Mouse (Mus musculus) T-cell, adult 2 months (primary cell): ENCODE data around the gene En1.

Experiments used
- DNase-seq: peaks from one replicate; pipeline ENCODE4 v3.0.0; 2022; ENCODE audit warnings: low spot score

En1 gene

DNA sequence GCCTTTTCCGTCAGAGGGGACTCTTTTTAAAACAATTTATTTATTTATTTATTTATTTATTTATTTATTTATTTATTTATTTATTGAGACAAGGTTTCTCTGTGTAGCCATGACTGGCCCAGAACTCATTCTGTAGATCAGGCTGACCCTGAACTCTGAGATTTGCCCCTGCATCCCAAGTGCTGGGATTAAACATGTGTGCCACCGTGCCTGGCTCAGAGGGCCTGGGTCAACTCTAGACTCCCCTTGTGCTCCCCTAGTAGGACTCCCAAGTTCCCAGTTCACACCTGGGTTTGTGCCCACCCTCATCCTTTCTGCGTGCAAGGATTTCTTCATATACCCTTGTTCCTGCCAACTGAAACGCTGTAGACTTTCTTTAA is 25.4 kb downstream of the En1 start:
- no peak for DNase-seq

DNA sequence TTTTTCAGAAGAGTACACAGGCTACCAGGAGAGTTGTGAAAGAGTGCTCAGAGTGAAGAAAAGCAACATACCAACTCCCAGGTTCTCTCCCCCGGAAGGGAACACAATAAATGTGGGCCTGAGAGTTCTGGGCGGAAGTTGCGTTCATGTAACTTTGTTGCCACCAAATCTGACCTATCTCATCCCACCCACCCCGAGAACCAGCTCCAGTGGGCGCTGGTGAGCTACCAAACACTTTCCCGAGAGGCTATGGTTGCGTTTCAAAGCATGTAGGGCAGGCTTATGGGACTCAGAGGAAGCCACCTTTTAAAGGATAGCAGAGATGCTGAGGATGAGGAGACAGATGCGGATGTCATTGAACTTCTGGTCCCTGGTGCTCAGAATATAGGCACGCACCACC is 26.6 kb downstream of the En1 start:
- no peak for DNase-seq

DNA sequence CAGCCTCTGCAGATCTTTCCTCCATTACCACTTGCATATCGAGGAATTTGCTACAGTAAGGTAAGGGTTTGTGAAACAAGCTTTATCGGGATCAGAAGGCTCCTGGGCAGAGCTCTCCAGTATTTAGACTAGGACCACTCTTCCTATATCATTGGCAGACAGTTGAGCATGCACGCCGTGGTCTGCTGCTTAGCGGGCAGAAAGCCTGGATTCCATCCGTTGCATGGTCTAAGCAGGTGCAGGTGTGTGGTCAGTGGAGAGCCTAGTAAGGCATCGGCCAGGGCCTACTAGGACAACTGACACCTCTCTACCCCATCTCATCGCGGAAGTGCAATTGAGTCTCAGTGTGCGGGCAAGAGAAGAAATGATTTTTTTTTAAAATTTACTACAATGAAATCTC is 41.2 kb downstream of the En1 start:
- no peak for DNase-seq

DNA sequence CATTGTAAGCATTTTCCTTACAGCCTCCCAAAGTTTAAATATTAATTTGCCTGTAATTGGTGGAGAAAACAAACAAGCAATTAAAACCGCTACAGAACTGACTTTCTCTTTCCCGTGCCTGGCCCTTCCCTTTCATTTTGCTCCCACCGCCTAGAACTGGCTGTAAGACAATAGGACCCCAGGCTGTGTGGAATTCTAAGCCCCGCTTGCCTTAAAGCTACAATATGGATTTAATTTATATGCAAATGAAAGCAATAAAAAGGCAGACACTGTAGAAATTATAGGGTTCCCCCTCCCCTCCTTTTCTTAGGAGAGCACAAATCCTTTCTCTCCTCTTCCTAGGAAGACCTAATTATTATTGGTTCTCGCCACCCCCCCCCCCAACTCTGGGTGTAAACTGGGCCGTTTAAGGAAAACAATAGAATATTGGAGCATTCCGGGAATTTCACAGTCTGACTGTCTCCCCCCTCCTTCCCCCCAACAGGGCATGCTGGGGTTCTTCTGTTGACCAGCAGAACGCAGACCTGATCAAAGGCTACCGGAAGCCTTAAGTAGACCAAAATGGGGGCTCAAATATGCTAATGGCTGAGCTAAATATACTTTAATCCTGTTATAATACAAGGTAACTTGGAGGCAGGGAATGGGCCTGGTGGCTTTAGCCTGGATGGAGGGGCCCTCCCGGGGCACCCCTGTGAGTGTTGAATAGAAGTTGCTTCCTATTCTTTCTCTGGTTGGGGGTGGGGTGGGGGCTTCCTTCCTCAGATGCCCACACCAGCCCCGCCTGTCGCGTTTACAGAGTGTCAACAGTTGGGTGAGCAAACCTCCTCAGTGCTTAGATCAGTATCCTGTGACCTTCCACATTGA is 41.9 kb downstream of the En1 start:
- DNase-seq = no peak

DNA sequence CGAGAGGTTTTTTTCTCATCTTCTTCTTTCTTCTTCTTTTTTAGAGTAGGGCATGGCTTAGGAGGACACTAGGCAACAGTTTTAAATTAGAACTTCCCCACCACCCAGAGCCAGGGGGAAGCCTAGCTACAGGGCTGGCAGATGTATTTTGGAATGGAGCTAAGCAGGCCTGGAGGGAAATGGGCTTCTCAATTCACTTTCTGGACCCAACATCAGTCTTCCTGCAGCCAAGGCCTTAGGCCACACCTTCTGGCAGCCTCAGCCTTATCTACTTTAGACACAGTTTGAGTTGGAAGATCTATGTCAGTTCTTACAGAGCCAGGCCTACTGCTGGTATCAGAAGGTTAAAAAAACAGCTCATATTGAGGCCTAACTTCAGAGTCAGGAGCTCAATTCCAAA is 42.5 kb downstream of the En1 start:
- no peak for DNase-seq

DNA sequence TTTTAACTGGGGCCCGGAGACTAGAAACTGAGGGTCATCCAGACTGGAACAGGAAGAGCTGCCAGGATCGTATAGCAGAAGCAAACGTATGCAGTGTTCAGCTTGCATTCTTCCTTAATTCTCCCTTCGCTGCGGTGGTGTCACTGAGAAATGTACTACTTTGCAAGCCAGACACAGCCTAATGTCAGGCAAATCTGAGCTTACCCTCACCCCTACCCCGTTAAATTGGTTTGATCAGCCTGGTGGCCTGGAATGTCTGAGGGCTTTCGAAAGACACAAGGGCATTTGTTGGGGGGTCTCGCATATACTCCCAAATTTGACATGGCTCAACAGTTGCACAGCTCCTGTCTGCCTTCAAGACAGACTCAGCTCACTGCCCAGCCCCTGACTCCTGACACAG is 47.9 kb downstream of the En1 start:
- DNase-seq = no peak

DNA sequence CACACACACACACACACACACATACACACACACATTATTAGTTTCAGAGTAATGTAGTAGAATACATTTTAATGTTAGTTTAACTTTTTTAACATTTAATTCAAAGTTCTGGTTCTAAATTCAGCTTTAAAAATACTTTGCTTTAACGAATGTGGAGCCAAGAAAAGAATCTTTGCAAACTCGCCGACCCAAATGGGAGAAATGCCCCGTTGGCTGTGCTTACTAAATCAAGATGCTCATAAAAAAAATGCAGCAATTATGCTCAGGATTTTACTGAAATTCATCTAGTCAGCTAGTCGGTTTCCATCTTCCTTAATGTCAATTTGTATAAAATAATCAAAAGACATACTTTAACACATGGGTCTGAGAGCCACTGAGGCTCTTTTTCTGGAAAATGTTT is 49.8 kb downstream of the En1 start:
- no peak for DNase-seq

DNA sequence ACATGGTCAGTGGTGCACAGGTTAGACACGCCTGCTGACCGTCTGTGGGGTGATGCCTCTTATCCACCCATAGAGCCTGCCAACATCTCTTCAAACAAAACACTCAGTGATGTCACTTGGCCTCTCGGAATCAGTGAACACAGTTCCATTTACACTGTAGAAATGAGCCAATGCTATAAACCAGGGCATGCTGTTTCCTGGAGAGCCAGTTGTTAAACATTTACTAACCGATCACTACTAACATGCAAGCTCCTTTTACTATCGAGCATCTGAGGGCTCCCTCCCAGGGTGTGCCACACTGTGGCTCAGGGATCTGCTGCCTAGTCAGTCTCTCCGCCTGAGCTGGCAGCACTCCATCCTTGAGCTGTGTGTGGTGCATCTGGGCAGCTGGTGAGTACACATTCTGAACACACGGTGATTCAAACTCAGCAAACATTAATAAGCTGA is 52.8 kb downstream of the En1 start:
- DNase-seq = no peak
